Mouse (Mus musculus) embryo, embryonic 11 days (tissue): ENCODE measurements at regions not wholly inside any gene's neighbourhood (a gene's known extent, or its start where the extent isn't known, plus 50 kb on each side); places are given as distances from the start of the nearest gene placed in this dataset.

ENCODE experiments used
- DNase-seq: peaks from one replicate; pipeline ENCODE4 v3.0.0-alpha.2; 2015

- peak; percentile 83 for DNase-seq
Measured at GRCm38 (mm10) chr11:63404719-63405118, 275.9 kb downstream of the Pmp22 start.

DNA sequence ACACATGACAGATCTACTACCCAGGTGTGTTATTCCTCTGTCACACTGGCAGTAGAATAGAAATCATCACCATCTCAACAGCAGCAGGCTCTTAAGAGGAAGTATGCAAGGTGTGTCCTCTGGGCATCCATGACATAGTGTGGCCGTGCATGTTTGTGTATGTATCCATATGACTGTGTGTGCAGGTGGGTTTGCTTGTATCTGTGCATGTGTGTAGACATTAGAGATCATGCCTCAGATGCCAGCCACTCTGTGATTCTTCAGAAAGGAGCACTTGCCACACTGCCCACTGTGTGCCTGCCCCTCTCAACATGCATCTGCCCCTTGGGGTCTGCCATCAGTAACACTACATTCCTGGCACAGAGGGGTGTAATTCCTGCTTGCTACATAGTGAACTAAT, 280.6 kb downstream of the Pmp22 start:
- DNase-seq = no peak

DNA sequence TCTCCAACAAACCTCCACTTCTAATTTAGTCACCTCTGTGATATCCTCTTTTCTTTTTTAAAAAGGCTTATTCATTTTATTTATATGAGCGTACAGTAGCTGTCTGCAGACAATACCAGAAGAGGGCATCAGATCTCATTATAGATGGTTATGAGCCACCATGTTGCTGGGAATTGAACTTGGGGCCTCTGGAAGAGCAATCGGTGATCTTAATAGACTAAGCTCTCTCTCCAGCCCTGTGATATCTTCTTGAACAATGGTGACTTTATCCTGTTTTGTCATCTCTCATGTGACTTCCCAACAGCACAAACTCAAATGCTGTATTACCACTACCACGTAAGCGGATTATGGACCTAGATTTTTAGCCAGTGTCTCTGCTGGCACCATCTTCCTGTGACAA, 282.1 kb downstream of the Pmp22 start:
- no peak for DNase-seq

- peak; percentile 81 for DNase-seq
Measured at GRCm38 (mm10) chr11:63412364-63412991, 283.7 kb downstream of the Pmp22 start.

DNA sequence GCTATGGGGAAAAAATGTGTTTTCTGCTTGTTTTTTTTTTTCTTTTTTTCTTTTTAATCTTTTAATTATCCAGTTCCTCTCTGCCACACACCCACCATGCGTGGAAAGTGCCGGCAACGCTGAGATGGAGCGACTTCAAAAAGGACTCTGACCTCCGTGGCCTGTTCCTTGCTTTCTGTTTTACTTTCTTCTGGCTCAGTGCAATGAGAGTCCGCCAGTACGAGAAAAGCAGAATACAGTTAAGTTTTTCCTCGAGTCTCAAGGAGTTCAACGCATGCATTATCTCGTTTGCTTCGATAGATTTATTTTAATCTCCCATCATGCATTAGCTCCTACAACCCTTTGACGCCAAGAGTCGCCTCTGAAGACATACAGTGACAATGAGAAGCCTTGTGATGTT, 284.3 kb downstream of the Pmp22 start:
- DNase-seq = no peak

- DNase-seq = no peak
Measured at GRCm38 (mm10) chr11:63413621-63414020, 284.8 kb downstream of the Pmp22 start.

DNA sequence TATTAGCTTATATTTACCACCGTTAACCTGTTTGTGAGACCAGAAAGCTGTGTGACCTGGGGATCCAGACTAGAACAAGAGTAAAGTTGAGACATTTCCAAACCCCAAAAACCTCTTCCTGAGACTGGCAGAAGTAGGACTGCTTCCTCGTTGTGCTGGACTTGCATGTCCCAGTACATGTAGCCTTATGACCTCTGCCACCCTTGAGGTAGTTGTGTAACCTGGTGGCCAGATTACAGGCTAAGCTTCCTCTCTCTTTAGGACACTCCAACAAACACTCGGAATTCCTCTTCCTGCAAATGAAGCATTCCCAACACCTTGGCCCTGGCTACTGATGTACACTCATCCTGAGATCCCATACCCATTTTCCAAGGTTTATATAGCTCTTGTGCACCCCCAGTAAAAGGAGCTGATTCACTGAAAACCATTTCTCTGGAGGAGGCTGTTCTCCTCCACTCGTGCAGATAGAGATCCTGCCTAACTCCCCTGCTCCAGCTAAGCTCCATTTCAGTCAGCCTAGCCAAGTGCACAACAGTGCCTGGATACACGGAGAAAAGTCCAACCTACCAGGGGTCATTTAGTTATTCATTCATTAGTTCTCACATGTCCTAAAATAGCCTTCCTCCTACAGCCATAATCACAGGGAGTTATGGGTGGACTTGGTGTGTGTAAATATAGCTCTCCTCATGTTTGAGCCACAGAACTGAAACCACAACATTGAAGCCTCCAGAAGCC, 289.4 kb downstream of the Pmp22 start:
- no peak for DNase-seq

DNA sequence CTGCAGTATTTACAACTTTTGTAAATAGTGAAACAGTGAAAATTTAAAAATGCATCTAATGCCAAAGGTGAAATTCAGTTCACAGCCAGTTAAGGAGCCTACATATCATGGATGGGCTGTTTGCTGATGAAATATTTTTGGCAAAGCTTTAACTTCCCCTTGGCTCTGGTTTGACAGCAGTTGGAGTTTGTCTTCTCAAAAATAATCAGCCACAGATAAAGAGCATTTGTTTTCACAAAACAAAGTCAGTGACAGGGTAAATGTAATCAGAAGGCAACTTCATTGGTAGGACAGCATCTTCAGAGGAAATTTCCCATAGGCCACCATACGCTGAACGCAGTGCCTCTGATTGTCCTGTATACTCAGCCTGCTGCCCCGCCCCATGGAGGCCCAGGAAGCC, 291.6 kb downstream of the Pmp22 start:
- DNase-seq = no peak

DNA sequence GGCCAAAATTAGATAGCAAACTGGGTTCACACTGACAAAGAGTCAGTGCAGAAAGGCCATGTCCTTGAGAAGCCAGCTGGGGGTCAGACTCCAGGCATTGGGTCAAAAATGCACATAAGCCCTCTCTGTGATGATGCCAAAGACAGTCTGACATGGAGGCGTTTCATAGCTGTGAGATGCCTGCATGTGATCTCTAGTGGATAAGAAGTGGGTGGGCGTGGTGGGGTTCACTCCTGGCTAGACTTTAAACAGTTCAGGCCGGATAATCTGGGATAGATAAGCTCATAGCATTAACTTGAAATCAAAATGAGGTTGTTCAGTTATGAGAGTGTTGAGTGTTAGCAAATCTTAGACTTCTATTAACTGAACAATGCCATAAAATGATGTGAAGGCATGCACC, 293.3 kb downstream of the Pmp22 start:
- no peak for DNase-seq

GRCm38 (mm10) chr11:63424319-63424718, 295.5 kb downstream of the Pmp22 start:
- no peak for DNase-seq

- DNase-seq = no peak
Measured at GRCm38 (mm10) chr11:63425741-63426140, 297.0 kb downstream of the Pmp22 start.

DNA sequence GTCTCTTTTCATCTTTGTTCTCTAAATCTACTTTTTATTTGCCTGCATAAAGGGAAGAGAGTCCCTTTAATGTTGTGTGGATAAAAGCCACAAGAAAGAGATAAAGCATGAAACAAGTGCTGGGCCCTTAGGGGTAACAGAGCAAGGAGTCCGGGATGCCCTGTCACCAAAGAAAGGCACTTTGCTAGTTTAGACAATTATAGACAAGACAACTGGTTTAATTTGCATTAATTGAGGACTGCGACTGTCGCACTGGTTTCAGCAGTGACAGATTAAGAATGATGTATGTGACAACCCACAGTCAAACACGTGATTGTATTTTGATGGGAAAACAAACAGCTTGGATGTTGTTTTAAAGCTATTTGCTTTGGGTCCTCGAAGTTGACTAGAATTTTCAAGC, 325.0 kb downstream of the Pmp22 start:
- DNase-seq = no peak

GRCm38 (mm10) chr11:63454910-63455531, 326.2 kb downstream of the Pmp22 start:
- DNase-seq = peak; percentile 79

- DNase-seq = peak; percentile 28
Measured at GRCm38 (mm10) chr11:63456356-63456755, 327.6 kb downstream of the Pmp22 start.

GRCm38 (mm10) chr11:63457250-63457649, 328.5 kb downstream of the Pmp22 start:
- DNase-seq = no peak

- DNase-seq = no peak
Measured at GRCm38 (mm10) chr11:63460146-63460545, 331.4 kb downstream of the Pmp22 start.

- DNase-seq = no peak
Measured at GRCm38 (mm10) chr11:63463797-63464331, 335.1 kb downstream of the Pmp22 start.

DNA sequence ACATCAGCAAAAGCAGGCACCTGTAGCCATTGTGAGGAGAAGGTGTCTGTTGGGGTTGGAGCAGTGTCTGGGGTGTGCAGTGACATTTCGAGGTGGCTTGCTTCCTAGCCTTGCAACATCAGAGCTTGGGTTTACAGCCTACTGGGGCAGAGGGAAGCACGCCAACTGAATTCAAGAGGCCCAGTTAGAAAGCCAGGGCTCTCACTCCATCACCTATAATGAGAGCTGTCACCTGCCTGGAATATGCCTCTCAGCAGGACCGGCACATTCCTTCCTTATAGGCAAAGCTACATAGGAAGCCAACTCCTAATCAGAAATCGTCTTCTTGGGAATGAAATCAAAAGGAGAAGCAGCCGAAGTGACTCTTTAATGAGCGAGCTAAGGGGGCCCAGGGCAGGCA, 337.2 kb downstream of the Pmp22 start:
- no peak for DNase-seq

DNA sequence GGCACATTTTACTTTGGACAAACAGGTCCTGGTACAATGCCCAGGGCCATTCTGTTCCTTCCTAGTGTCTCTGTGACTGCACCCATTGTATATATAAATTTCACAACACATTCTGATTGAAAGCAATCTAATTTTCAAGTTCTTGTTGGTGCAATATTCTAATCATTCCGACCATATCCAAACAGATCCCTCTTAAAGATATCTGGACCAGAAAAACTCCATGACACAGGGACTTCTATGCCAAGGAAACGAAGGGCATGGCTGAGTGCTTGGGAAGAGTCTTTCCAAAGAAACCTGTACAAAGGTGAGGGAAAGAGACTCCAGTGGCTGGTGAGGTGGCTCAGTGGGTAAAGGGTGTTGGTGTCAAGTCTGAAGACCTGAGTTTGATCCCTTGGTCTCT, 337.8 kb downstream of the Pmp22 start:
- DNase-seq = no peak

- DNase-seq = no peak
Measured at GRCm38 (mm10) chr11:63474831-63475230, 346.0 kb downstream of the Pmp22 start.

- no peak for DNase-seq
Measured at GRCm38 (mm10) chr11:63481676-63482310, 353.0 kb downstream of the Pmp22 start.

DNA sequence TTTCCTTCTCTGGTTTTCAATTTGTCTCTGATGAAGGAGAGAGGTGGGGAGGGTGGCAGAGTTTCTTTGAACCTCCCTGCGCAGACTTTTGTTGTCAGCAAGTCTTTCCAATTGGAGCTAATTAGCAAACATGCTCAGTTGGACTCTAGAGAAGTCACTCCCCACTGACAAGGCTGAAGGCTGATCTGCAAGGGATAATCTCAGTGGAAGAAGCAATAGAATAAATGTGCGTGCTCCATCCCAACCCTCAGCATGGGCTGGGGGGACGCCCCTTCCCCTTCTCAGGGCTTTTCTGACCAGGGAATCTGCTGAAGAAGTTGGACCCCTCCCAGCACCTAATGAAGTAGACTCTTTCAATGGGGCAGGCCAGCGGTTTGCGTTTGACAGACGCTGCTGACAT, 353.8 kb downstream of the Pmp22 start:
- no peak for DNase-seq

GRCm38 (mm10) chr11:63487203-63487602, 358.4 kb downstream of the Pmp22 start:
- DNase-seq = no peak

GRCm38 (mm10) chr11:63502181-63502580, 373.4 kb downstream of the Pmp22 start:
- DNase-seq = no peak
